Mouse (Mus musculus) forebrain, embryonic 11.5 days (tissue): ENCODE results near the gene Cdkn3. TPM values are rescaled to one million over a fixed set of nuclear protein-coding genes. Genes with fewer than 3 reads are reported as not detected.
"Not testable (repeated sequence)": the region's sequence is repeated elsewhere in the genome, so short reads cannot be mapped to it uniquely, and the experiment has no call there.

Experiments used
- ATAC-seq: fragments of 200-750 bp; cut with Nextera tagmentation; replicated peaks from 2 replicates; pipeline ENCODE4 v1.8.0; 2017; ENCODE audit warnings: moderate TSS enrichment; ENCODE audit not compliant: low FRiP score
- DNase-seq: peaks from one replicate; pipeline ENCODE4 v3.0.0-alpha.2; 2017; ENCODE audit warnings: low spot score
- H3K27ac ChIP-seq: fragments of 300-500 bp; sonication (generic); 2 replicates; pipeline ENCODE4 v1.5.1; 2014; ENCODE audit warnings: low read depth, low read length
- H3K27me3 ChIP-seq: fragments of 300-500 bp; sonication (generic); 2 replicates; pipeline ENCODE4 v1.6.1; 2014; ENCODE audit warnings: mild to moderate bottlenecking, low read length, mixed read lengths; ENCODE audit not compliant: control insufficient read depth, insufficient read depth
- H3K36me3 ChIP-seq: fragments of 300-500 bp; sonication (generic); 2 replicates; pipeline ENCODE4 v1.6.1; 2014; ENCODE audit warnings: mild to moderate bottlenecking, low read length, moderate library complexity, mixed read lengths; ENCODE audit not compliant: control insufficient read depth, insufficient read depth
- H3K4me1 ChIP-seq: fragments of 300-500 bp; sonication (generic); replicated peaks from 2 replicates; pipeline ENCODE4 v1.6.1; 2014; ENCODE audit warnings: low read length, mixed read lengths; ENCODE audit not compliant: control insufficient read depth, insufficient read depth
- H3K4me2 ChIP-seq: fragments of 300-500 bp; sonication (generic); 2 replicates; pipeline ENCODE4 v1.6.1; 2014; ENCODE audit warnings: low read depth, mild to moderate bottlenecking, low read length, moderate library complexity, mixed read lengths; ENCODE audit not compliant: severe bottlenecking
- H3K4me3 ChIP-seq: fragments of 300-500 bp; sonication (generic); 2 replicates; pipeline ENCODE4 v1.5.1; 2014; ENCODE audit warnings: low read depth, low read length
- H3K9ac ChIP-seq: fragments of 300-500 bp; sonication (generic); 2 replicates; pipeline ENCODE4 v1.6.1; 2014; ENCODE audit warnings: low read length
- H3K9me3 ChIP-seq: fragments of 300-500 bp; sonication (generic); 2 replicates; pipeline ENCODE4 v1.6.1; 2016; ENCODE audit warnings: low read length, mixed read lengths; ENCODE audit not compliant: control insufficient read depth
- WGBS: fragments of 180-500 bp; shearing (Covaris S2); extraction: QIAGEN DNeasy Blood & Tissue Kit; methylation state at CpG from one replicate; pipeline ENCODE4 v1.1.7; 2014; 5-methylcytosine and 5-hydroxymethylcytosine counted together
- polyA plus RNA-seq: library from polyadenylated mRNA; unstranded; fragments of >200 nt; fragmentation: Nextera tagmentation; extraction: Ambion mirVana; gene quantifications from 2 replicates; pipeline ENCODE4 v1.2.1, GENCODE M21; 2014

The Cdkn3 gene
- polyA plus RNA-seq, 1 experiment from 2014 or later, result 51.8 TPM

- ATAC-seq (no peak), DNase-seq (no peak)
- Histone ChIP-seq H3K9ac (no peak overlapping the region), H3K9me3 (no peaks in the 10 kb centered on the region), H3K4me3 (no peak overlapping the region), H3K27me3 (no peaks in the 10 kb centered on the region), H3K27ac (no peak overlapping the region), H3K4me1 (no peaks in the 10 kb centered on the region), H3K4me2 (no peak overlapping the region), H3K36me3 (no peaks in the 10 kb centered on the region)
- 87% methylated on average over 4 of the region's 4 CpGs for WGBS
These were observed 24.0 kb upstream of the Cdkn3 start for GRCm38 (mm10) chr14:46736366-46736765.

DNA sequence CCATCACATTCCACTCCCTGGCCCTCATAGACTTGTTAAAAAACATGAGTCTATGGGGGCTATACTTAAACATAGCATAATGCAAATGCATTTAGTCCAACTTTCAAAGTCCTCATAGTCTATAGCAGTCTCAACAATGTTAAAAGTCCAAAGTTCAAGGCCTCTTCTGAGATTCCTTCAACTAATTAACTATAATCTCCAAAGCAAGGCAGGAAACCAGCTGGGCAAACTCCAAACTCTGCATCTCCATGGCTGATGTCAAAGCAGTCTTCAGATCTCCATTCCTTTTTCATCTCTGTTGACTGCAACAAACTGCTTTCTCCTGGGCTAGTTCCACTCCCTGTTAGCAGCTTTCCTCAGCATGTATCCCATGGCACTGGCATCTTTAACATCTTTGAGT is 23.0 kb upstream of the Cdkn3 start:
- ATAC-seq, H3K4me3 ChIP-seq, H3K4me1 ChIP-seq, H3K9ac ChIP-seq, H3K36me3 ChIP-seq, H3K27ac ChIP-seq, H3K4me2 ChIP-seq, H3K27me3 ChIP-seq, H3K9me3 ChIP-seq, DNase-seq: not testable (repeated sequence)

- Histone ChIP-seq H3K36me3 (no peaks in the 10 kb centered on the region), H3K27ac (no peak overlapping the region), H3K4me2 (no peak overlapping the region), H3K9me3 (no peaks in the 10 kb centered on the region), H3K4me1 (no peaks in the 10 kb centered on the region), H3K27me3 (no peaks in the 10 kb centered on the region), H3K9ac (no peak overlapping the region), H3K4me3 (no peak overlapping the region)
- DNase-seq (no peak), ATAC-seq (no peak)
- WGBS, result 90% methylated on average over 2 of the region's 2 CpGs
These were observed 17.7 kb upstream of the Cdkn3 start for GRCm38 (mm10) chr14:46742674-46743073.

DNA sequence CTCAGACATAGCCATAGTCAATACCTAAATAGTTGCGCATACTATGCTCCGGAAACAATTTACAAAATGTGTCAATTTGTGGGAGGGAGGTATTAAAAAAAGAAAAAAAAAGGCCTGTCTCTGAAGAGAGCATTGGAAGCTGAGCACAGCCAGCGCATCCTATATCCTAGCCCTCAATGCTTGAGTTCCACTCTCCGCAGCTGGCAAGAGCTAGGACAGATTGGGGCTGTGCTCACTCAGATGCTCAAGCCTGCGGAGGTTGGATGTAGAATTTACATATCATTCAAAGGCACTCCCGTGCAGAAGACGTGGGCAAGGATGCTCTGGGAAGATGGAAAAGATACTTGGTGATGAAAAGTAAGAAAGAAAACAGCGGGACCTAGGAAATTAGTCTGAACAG is 14.9 kb upstream of the Cdkn3 start:
- Histone ChIP-seq H3K4me3 (no peak overlapping the region), H3K4me1 (no peaks in the 10 kb centered on the region), H3K4me2 (no peak overlapping the region), H3K27ac (no peak overlapping the region), H3K9me3 (no peaks in the 10 kb centered on the region), H3K36me3 (no peaks in the 10 kb centered on the region), H3K27me3 (no peaks in the 10 kb centered on the region), H3K9ac (no peak overlapping the region)
- DNase-seq (peak; percentile 23), ATAC-seq (no peak)
- WGBS, result 96% methylated on average over 8 of the region's 8 CpGs

DNA sequence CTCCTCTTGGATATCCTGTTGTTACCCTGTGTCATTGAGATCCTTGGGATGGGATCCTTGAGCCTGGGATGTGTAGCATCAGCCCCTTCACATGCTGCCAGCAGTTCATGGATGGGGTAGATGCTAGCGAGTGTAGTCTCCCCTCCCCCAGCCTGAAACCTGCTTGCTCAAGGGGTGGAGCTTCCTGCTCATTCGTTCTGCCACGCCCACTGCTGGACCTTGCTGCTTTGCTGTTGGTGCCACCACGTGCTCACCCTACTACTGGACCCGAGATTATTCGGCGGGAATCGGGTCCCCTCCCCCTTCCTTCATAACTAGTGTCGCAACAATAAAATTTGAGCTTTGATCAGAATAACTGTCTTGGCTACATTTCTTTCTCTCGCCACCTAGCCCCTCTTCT is 6.0 kb upstream of the Cdkn3 start:
- not testable (repeated sequence) for H3K4me2 ChIP-seq, H3K36me3 ChIP-seq, DNase-seq, H3K27ac ChIP-seq, H3K4me1 ChIP-seq, H3K4me3 ChIP-seq, H3K27me3 ChIP-seq, H3K9me3 ChIP-seq, ATAC-seq, H3K9ac ChIP-seq
- 64% methylated on average over 8 of the region's 10 CpGs for WGBS

GRCm38 (mm10) chr14:46755851-46756250 is 4.5 kb upstream of the Cdkn3 start:
- H3K4me3 ChIP-seq, result no peak overlapping the region
- H3K4me1 ChIP-seq, result no peaks in the 10 kb centered on the region
- H3K27me3 ChIP-seq, result no peaks in the 10 kb centered on the region
- no peak overlapping the region for H3K9ac ChIP-seq
- no peaks in the 10 kb centered on the region for H3K36me3 ChIP-seq
- 94% methylated on average over 8 of the region's 8 CpGs for WGBS
- ATAC-seq (no peak), DNase-seq (no peak)
- no peak overlapping the region for H3K4me2 ChIP-seq
- no peak overlapping the region for H3K27ac ChIP-seq
- H3K9me3 ChIP-seq, result no peaks in the 10 kb centered on the region

GRCm38 (mm10) chr14:46757736-46758135 is 2.6 kb upstream of the Cdkn3 start:
- H3K4me1 ChIP-seq, result peaks cover 3% of the 10 kb centered on the region; the same call in 1 of the 2 replicates
- no peaks in the 10 kb centered on the region for H3K9me3 ChIP-seq
- ATAC-seq (no peak), DNase-seq (no peak)
- no peaks in the 10 kb centered on the region for H3K27me3 ChIP-seq
- 58% methylated on average over 9 of the region's 9 CpGs for WGBS
- no peak overlapping the region for H3K27ac ChIP-seq
- no peak overlapping the region for H3K4me2 ChIP-seq
- no peak overlapping the region for H3K4me3 ChIP-seq
- H3K9ac ChIP-seq, result no peak overlapping the region
- H3K36me3 ChIP-seq, result no peaks in the 10 kb centered on the region

GRCm38 (mm10) chr14:46759970-46760354 is 379 bp upstream of the Cdkn3 start:
- H3K9ac ChIP-seq, result no peak overlapping the region
- no peak for ATAC-seq
- peak overlapping the region; percentile 62 for H3K4me3 ChIP-seq
- no peak for DNase-seq
- peaks cover 3% of the 10 kb centered on the region; the same call in 1 of the 2 replicates for H3K4me1 ChIP-seq
- H3K27ac ChIP-seq, result no peak overlapping the region
- no peaks in the 10 kb centered on the region for H3K36me3 ChIP-seq
- H3K9me3 ChIP-seq, result no peaks in the 10 kb centered on the region
- H3K27me3 ChIP-seq, result no peaks in the 10 kb centered on the region
- 2% methylated on average over 7 of the region's 7 CpGs for WGBS
- peak overlapping the region; percentile 77; the same call in 1 of the 2 replicates for H3K4me2 ChIP-seq

GRCm38 (mm10) chr14:46761186-46761585 is 845 bp downstream of the Cdkn3 start:
- WGBS, result 56% methylated on average over 6 of the region's 6 CpGs
- Histone ChIP-seq H3K4me1 (peaks cover 3% of the 10 kb centered on the region; the same call in 1 of the 2 replicates), H3K27me3 (no peaks in the 10 kb centered on the region), H3K36me3 (no peaks in the 10 kb centered on the region; the same call in 1 of the 2 replicates), H3K9ac (peak overlapping the region; percentile 63), H3K9me3 (no peaks in the 10 kb centered on the region), H3K4me3 (peak overlapping the region; percentile 62), H3K27ac (no peak overlapping the region), H3K4me2 (peak overlapping the region; percentile 77)
- no peak for ATAC-seq
- no peak for DNase-seq
